Mouse (Mus musculus) midbrain, embryonic 11.5 days (tissue): ENCODE results near the gene Enox1. TPM values are rescaled to one million over a fixed set of nuclear protein-coding genes. Genes with fewer than 3 reads are reported as not detected.

ENCODE experiments used
- ATAC-seq: fragments of 200-750 bp; cut with Nextera tagmentation; 2 replicates; pipeline ENCODE4 v1.8.0; 2017; ENCODE audit warnings: moderate TSS enrichment, moderate library complexity; ENCODE audit not compliant: low FRiP score
- DNase-seq: peaks from one replicate; pipeline ENCODE4 v3.0.0; 2015; ENCODE audit warnings: low spot score; ENCODE audit errors: missing footprints
- H3K27ac ChIP-seq: fragments of 300-500 bp; sonication (generic); 2 replicates; pipeline ENCODE4 v1.5.1; 2014; ENCODE audit warnings: low read depth, low read length
- H3K27me3 ChIP-seq: fragments of 300-500 bp; sonication (generic); 2 replicates; pipeline ENCODE4 v1.6.1; 2014; ENCODE audit warnings: mild to moderate bottlenecking, low read length, moderate library complexity, mixed read lengths; ENCODE audit not compliant: control insufficient read depth, insufficient read depth
- H3K36me3 ChIP-seq: fragments of 300-500 bp; sonication (generic); 2 replicates; pipeline ENCODE4 v1.6.1; 2014; ENCODE audit warnings: mild to moderate bottlenecking, low read length, moderate library complexity, mixed read lengths; ENCODE audit not compliant: control insufficient read depth, insufficient read depth
- H3K4me1 ChIP-seq: fragments of 300-500 bp; sonication (generic); 2 replicates; pipeline ENCODE4 v1.6.1; 2014; ENCODE audit warnings: low read length; ENCODE audit not compliant: control insufficient read depth, insufficient read depth
- H3K4me2 ChIP-seq: fragments of 300-500 bp; sonication (generic); 2 replicates; pipeline ENCODE4 v1.6.1; 2014; ENCODE audit warnings: mild to moderate bottlenecking, moderate library complexity
- H3K4me3 ChIP-seq: fragments of 300-500 bp; sonication (generic); 2 replicates; pipeline ENCODE4 v1.5.1; 2014; ENCODE audit warnings: low read depth, low read length
- H3K9ac ChIP-seq: fragments of 300-500 bp; sonication (generic); 2 replicates; pipeline ENCODE4 v1.6.1; 2014; ENCODE audit warnings: low read length
- H3K9me3 ChIP-seq: fragments of 300-500 bp; sonication (generic); 2 replicates; pipeline ENCODE4 v1.6.1; 2016; ENCODE audit warnings: low read length; ENCODE audit not compliant: control insufficient read depth
- WGBS: fragments of 180-500 bp; shearing (Covaris S2); extraction: QIAGEN DNeasy Blood & Tissue Kit; methylation state at CpG from one replicate; pipeline ENCODE4 v1.1.7; 2014; 5-methylcytosine and 5-hydroxymethylcytosine counted together
- polyA plus RNA-seq: library from polyadenylated mRNA; unstranded; fragments of >200 nt; fragmentation: Nextera tagmentation; extraction: Ambion mirVana; gene quantifications from 2 replicates; pipeline ENCODE4 v1.2.1, GENCODE M21; 2014

The Enox1 gene
- polyA plus RNA-seq, 1 experiment from 2014 or later, result 12.8 TPM

DNA sequence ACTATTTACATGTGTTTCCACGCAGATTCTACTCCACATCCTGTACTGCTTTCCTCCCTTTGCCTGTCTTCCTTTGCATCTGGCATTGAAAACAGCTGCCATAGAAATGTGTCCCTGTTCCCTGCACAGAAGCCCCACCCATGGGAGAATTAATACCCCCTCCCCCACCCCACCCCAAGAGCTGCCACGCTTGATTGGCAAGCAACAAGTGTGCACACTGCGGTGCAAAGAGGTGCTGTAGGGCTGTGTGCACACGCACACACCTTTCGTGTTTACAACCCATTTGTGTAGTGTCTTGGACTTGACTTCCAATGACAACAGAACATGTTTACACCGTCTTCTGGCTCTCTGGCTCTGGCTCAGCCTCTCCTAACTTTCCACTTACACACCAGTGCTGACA lies 154.9 kb downstream of the Enox1 start:
- DNase-seq (no peak), ATAC-seq (no peak)
- Histone ChIP-seq H3K9ac (no peak overlapping the region), H3K4me3 (no peak overlapping the region), H3K27me3 (no peaks in the 10 kb centered on the region), H3K27ac (no peak overlapping the region), H3K4me2 (no peak overlapping the region), H3K4me1 (no peaks in the 10 kb centered on the region), H3K36me3 (no peaks in the 10 kb centered on the region), H3K9me3 (no peaks in the 10 kb centered on the region)
- WGBS, result 80% methylated on average over 6 of the region's 6 CpGs

DNA sequence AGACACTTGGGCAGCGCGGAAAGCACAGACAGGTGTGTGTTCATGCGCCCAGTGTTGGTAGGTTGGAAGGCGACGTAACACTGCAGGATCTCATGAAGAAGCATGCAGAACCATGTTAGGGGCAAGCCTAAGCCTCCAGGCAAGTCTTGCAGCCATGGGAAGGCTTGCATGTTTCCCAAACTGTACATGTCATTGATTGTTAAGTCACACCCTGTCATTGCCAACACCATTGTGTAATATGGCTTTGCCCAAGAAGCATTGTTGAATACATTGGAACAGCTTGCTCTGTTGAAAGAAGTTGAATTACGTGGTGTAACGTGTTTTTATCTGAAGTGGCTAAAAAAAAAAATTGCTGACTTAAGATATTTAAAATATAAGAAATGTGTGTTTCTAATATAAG lies 162.8 kb downstream of the Enox1 start:
- no peaks in the 10 kb centered on the region for H3K9me3 ChIP-seq
- no peak overlapping the region for H3K4me2 ChIP-seq
- H3K4me3 ChIP-seq, result no peak overlapping the region
- ATAC-seq (no peak), DNase-seq (no peak)
- no peaks in the 10 kb centered on the region for H3K27me3 ChIP-seq
- 91% methylated on average over 7 of the region's 7 CpGs for WGBS
- H3K4me1 ChIP-seq, result no peaks in the 10 kb centered on the region
- H3K9ac ChIP-seq, result no peak overlapping the region
- no peak overlapping the region for H3K27ac ChIP-seq
- no peaks in the 10 kb centered on the region for H3K36me3 ChIP-seq

DNA sequence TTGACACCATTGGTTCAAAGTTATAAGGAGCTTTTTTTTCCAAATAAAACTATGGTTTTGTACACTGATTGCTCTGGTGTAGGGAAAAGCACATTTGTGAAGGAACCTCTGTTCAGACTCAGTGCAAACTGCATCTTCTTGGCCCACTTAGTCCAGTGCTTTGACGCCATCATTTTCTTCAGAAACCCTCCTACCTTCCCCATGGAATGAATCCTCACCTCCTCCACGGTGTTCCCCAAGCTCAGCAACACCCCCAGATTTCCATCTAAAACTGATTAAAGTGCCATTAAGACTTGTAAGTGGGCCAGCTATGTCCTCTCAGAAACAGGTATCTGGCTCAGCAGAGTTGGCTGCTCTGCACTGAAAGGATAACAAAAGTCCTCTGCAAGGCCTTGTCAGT lies 167.8 kb downstream of the Enox1 start:
- Histone ChIP-seq H3K9me3 (no peaks in the 10 kb centered on the region), H3K9ac (no peak overlapping the region), H3K4me1 (no peaks in the 10 kb centered on the region), H3K36me3 (no peaks in the 10 kb centered on the region), H3K27ac (no peak overlapping the region), H3K4me2 (no peak overlapping the region), H3K27me3 (no peaks in the 10 kb centered on the region), H3K4me3 (no peak overlapping the region)
- no peak for ATAC-seq
- WGBS, result 88% methylated on average over 2 of the region's 2 CpGs
- no peak for DNase-seq

DNA sequence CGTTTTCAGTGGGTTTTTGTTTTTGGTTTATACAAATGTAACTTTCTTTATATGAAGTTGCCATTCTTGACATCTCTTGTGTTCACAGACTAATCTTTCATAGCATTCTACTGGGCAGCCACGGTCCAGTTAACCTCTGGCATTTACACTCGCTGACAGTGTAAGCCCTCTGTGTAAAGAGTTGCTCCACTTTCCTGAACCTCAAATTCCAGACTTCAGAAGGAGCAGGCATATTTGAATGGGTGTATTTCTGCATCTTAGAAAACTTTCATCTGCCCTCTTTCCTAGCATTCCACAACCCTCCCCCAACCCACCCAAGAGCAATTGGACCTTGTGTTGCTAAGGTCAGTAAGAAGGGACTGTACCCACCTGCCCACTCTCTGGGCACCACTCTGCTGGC lies 171.1 kb downstream of the Enox1 start:
- Histone ChIP-seq H3K4me2 (no peak overlapping the region), H3K36me3 (no peaks in the 10 kb centered on the region), H3K27ac (no peak overlapping the region), H3K4me1 (no peaks in the 10 kb centered on the region), H3K27me3 (no peaks in the 10 kb centered on the region), H3K4me3 (no peak overlapping the region), H3K9ac (no peak overlapping the region), H3K9me3 (no peaks in the 10 kb centered on the region)
- ATAC-seq (no peak), DNase-seq (no peak)
- 72% methylated on average over 3 of the region's 3 CpGs for WGBS

DNA sequence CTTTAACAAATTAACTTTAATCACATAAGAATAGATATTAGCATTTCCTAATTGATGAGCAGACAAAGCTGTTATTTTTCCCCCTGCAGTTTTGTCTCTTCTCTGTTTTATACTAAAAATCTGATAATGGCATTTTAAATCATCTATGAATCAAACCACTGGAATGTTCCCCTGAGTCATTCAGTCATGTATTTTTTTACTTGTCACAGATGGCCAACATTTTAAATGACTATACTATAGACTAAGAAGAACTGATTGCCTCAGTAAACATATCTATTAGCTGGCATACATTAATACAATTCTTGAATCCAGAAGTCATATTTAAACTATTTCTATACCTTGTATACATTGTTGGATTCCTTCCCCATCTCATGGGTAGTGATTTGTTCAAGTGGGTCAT lies 173.2 kb downstream of the Enox1 start:
- H3K9me3 ChIP-seq, result no peaks in the 10 kb centered on the region
- H3K27me3 ChIP-seq, result no peaks in the 10 kb centered on the region
- DNase-seq (no peak), ATAC-seq (no peak)
- H3K9ac ChIP-seq, result no peak overlapping the region
- H3K4me3 ChIP-seq, result no peak overlapping the region
- H3K4me2 ChIP-seq, result no peak overlapping the region
- H3K36me3 ChIP-seq, result no peaks in the 10 kb centered on the region
- no peaks in the 10 kb centered on the region for H3K4me1 ChIP-seq
- no peak overlapping the region for H3K27ac ChIP-seq

DNA sequence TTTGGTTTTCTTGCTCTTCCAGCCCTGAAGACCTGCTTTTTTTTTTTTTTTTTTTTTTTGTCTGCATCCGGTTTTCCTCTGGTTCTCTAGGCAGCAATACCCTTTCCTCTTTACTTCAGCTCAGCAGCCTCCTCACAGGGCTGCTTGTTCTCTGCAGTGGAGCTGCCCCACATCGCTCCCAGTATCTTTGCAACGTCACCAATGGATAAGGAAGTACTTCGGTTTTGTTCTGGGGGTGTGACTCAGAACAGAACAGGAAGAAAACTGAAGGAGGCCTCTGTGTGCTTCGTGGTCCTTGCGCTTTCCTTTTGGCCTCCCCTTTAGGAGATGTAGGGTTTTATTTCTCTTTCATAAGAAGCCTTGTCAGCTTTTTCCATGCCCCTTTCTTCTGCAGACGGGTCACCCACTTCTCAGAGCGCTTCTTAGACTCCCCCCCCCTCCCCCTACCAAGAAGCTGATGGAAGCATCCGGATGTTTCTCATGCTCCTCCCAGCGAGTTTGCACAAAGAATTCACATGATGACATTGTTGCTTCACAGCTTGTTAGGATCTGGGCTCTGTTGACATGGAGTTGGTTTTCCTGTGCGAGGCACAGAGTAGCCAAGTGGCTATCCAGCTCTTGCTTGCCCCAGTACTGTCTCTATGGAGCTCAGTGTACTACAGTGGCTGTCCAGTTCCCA lies 187.2 kb downstream of the Enox1 start:
- Histone ChIP-seq H3K9ac (no peak overlapping the region), H3K36me3 (no peaks in the 10 kb centered on the region), H3K9me3 (no peaks in the 10 kb centered on the region), H3K4me2 (no peak overlapping the region), H3K4me3 (no peak overlapping the region), H3K27me3 (no peaks in the 10 kb centered on the region), H3K27ac (no peak overlapping the region), H3K4me1 (no peaks in the 10 kb centered on the region)
- DNase-seq, result no peak
- 80% methylated on average over 11 of the region's 11 CpGs for WGBS
- ATAC-seq, result no peak

DNA sequence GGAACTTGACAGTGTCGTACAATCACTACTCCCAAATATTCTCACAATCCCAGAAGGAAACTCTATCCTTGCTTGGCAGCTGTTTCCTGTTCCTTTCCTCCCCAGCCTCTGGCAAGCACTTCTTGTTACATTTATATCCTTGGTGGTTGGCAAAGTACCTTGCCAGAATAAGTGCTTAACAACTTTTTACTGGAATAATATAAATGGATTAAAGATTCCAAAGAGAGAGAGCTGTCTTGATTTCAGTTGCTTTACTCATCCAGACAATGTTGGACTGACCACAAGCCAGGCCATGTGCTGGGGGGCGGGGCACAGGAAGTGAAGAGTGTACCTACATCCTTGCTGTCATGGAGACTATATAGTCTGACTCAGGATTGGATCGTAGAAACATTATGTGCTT lies 189.7 kb downstream of the Enox1 start:
- no peaks in the 10 kb centered on the region for H3K9me3 ChIP-seq
- H3K27ac ChIP-seq, result no peak overlapping the region
- no peak overlapping the region for H3K4me2 ChIP-seq
- H3K36me3 ChIP-seq, result no peaks in the 10 kb centered on the region
- H3K27me3 ChIP-seq, result no peaks in the 10 kb centered on the region
- WGBS, result 94% methylated on average over 3 of the region's 3 CpGs
- no peak overlapping the region for H3K9ac ChIP-seq
- no peak overlapping the region for H3K4me3 ChIP-seq
- ATAC-seq (no peak), DNase-seq (no peak)
- H3K4me1 ChIP-seq, result no peaks in the 10 kb centered on the region

DNA sequence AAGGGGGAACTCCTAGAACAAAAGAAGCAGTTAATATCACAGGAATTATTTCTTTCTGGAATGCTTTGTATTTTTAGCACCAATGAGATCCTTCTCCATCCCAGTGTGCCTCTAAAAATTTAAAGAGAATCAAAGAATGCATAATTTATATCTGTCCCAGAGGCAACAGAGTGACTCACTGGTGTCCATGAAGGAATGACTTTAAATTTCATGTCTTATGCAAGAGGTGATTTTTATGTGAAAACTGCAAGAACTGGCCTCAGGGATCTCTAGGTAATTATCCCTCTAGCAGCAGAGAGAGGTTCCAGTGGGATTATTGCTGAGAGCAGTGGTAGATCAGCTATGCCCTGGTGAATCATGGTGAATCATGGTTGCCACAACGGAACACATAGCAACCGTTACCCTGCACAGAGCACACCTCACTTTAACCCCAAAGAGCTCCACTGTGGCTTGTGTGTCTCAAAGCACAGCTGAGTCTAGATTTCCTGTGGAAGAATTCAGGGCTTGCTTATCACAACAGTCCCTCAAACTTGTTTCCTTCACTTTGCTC lies 195.3 kb downstream of the Enox1 start:
- Histone ChIP-seq H3K4me1 (no peaks in the 10 kb centered on the region), H3K9me3 (no peaks in the 10 kb centered on the region), H3K4me3 (no peak overlapping the region), H3K9ac (no peak overlapping the region), H3K4me2 (no peak overlapping the region), H3K27ac (no peak overlapping the region), H3K36me3 (no peaks in the 10 kb centered on the region), H3K27me3 (no peaks in the 10 kb centered on the region)
- ATAC-seq, result no peak
- DNase-seq, result no peak
- 80% methylated on average over 2 of the region's 2 CpGs for WGBS

DNA sequence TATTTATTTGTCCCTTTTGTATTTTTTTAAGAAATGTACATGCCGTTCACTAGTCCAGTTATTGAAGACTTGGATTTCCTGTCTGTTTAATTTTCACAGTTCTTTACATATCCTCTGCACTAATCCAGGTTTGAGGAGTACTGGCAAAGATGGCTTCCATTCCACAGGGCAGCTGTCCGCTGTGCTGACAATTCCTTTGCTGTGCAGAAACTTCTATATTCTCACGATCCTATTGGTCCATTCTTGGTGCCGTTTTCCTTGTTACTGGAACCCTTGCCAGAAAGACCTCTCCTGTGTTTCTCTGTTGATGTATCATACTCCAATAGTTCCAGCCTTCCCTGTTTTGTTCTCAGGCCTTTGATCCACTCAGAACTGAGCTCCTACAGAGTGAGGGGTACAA lies 206.1 kb downstream of the Enox1 start:
- no peak for ATAC-seq

More for the DNA sequence above, 206.1 kb downstream of the Enox1 start:
- 87% methylated on average over 4 of the region's 4 CpGs for WGBS
- Histone ChIP-seq H3K4me2 (no peak overlapping the region), H3K4me3 (no peak overlapping the region), H3K9me3 (no peaks in the 10 kb centered on the region), H3K36me3 (no peaks in the 10 kb centered on the region), H3K4me1 (no peaks in the 10 kb centered on the region), H3K27me3 (no peaks in the 10 kb centered on the region), H3K9ac (no peak overlapping the region), H3K27ac (no peak overlapping the region)
- DNase-seq, result peak; percentile 76
